Mouse (Mus musculus): ENCODE measurements at regions not wholly inside any gene's neighbourhood (a gene's known extent, or its start where the extent isn't known, plus 50 kb on each side); places are given as distances from the start of the nearest gene placed in this dataset.

- DNase-seq (ENCODE audit: low read depth, low spot score) (no peak), ATAC-seq (no peak)
- POLR2A ChIA-PET, result no interaction called here
- TF ChIP-seq CTCF (IDR thresholded peaks at IDR 0.05), result no peak
- in situ Hi-C loops (cut with MboI; ENCODE audit: low pct_unique_long_range_greater_than_20kb), result no loop called here
- CTCF ChIA-PET, result no interaction called here
- no peaks in the 10 kb centered on the region for H3K27me3 ChIP-seq
These were observed 84.8 kb upstream of the Glrp1 start for GRCm38 (mm10) chr1:88594484-88595254.

GRCm38 (mm10) chr1:88592036-88592435 is 82.2 kb upstream of the Glrp1 start:
- TF ChIP-seq CTCF (IDR thresholded peaks at IDR 0.05), result no peak
- ChIA-PET POLR2A (no interaction called here), CTCF (no interaction called here)
- ATAC-seq (no peak), DNase-seq (ENCODE audit: low read depth, low spot score) (no peak)
- no peaks in the 10 kb centered on the region for H3K27me3 ChIP-seq
- in situ Hi-C loops (cut with MboI; ENCODE audit: low pct_unique_long_range_greater_than_20kb), result no loop called here

DNA sequence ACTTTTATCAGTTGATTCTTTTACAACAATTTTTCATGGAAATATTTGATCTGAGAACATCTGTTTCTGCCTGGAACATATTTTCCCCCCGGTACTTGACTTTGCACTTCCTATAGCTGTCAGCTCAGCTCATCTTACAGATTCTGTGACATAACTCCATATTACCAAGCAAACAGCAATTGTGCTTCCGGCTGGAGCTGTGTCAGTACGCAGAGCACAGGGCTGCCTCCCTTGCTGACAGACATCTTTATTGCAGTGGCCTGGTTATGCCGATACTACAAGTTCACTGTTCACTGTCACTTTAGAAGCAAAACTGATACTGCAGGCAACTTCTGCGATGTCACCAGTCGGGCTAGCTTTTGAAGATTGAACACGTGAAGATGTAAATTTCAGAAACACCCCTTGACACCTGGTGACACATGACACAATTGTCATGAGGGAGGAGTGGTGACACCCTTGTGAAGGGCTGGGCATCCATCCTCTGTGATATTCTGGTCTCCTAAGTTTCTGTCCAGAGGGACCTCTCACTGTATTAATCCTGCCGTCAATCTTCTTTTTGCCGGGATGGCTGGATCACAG is 81.0 kb upstream of the Glrp1 start:
- CTCF ChIA-PET, result interaction anchor here (0.9 kb wide), 1 partner anchor 13 kb away, joined by 3 read pairs; no protein-coding TSS in a partner anchor
- in situ Hi-C loops (cut with MboI; ENCODE audit: low pct_unique_long_range_greater_than_20kb), result no loop called here
- POLR2A ChIA-PET, result no interaction called here
- no peaks in the 10 kb centered on the region for H3K27me3 ChIP-seq
- ATAC-seq (no peak), DNase-seq (ENCODE audit: low read depth, low spot score) (no peak)
- TF ChIP-seq CTCF (IDR thresholded peaks at IDR 0.05), result no peak

DNA sequence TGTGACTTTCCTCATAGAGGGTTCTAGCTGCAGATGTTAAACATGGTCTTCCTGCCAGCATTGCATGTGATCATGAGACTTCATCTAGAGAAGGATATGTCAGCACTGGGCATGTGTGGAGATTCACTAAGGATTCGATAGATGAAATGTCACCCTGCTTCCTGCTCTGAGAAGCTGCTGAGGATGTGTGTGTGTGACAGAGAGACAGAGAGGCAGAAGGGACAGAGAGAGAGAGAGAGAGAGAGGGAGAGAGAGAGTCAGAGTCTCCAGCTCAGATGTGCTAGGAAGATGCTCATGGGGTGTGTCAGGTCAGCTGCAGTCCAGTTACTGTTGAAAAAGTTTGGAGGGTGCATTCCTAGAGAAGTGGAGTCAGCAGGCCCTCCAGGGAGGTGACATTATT is 78.9 kb upstream of the Glrp1 start:
- DNase-seq (ENCODE audit: low read depth, low spot score), result no peak
- no peak for TF ChIP-seq CTCF (IDR thresholded peaks at IDR 0.05)
- CTCF ChIA-PET, result no interaction called here
- H3K27me3 ChIP-seq, result no peaks in the 10 kb centered on the region
- in situ Hi-C loops (cut with MboI; ENCODE audit: low pct_unique_long_range_greater_than_20kb), result no loop called here
- no peak for ATAC-seq
- POLR2A ChIA-PET, result interaction anchor here (0.7 kb wide), 1 partner anchor 118 kb away, joined by 4 read pairs; no protein-coding TSS in a partner anchor

DNA sequence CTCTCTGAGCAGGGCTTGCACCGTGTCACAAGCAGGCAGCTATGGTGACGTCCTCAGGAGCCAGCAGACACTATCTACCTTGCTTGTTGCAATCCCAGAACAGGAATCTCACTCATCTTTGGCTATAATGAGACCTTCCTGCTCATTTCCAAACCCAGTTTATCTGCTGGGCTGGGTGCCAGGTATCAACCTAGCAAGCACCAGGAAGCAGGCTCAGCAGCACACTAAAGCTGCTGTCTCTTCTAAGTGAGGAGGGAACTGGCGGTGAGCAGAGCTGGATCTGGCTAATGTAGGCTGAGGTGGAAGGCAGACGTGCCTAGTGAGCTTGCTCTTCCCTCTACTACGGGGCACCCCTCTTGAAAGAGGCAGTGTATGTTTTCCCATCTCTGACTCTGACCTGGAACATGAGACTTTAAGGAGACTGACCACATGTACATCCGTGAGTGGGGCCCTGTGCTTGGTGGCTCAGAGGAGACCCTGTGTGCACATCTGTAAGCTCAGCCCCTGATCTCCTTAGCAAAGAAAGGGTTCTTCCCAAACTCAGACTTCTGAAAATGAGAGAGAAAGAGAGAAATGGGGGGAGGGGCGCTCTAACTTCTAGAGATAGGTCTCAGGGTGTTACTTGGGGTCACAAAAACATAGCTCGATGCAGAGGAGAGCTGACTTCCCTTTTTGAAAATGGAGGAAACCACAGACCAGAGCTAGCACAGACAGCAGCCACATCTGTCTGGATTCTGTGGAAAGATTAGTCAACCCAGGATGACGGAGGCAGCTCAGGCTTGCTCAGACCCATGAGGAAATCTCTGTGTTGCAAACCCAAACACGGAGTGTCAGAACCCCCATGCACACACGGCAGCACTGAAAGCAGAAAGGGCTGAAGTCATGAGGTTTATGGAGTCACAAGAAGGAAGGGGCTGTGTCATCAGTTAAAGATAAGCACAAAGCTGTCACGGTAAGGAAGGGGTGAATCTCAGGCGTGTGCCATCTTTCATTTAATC is 77.3 kb upstream of the Glrp1 start:
- no peak for ATAC-seq
- TF ChIP-seq CTCF (IDR thresholded peaks at IDR 0.05), result no peak
- no peaks in the 10 kb centered on the region for H3K27me3 ChIP-seq
- DNase-seq (ENCODE audit: low read depth, low spot score), result no peak
- POLR2A ChIA-PET, result interaction anchor here (0.6 to 0.7 kb wide), 2 partner anchors 12 to 110 kb away, joined by 6 to 8 read pairs; no protein-coding TSS in a partner anchor
- CTCF ChIA-PET, result interaction anchor here (1.4 kb wide), 1 partner anchor 84 kb away, joined by 3 read pairs; no protein-coding TSS in a partner anchor
- in situ Hi-C loops (cut with MboI; ENCODE audit: low pct_unique_long_range_greater_than_20kb), result no loop called here

- no peaks in the 10 kb centered on the region for H3K27me3 ChIP-seq
- ChIA-PET CTCF (no interaction called here), POLR2A (interaction anchor here (0.7 kb wide), 1 partner anchor 111 kb away, joined by 6 read pairs; no protein-coding TSS in a partner anchor)
- no peak for ATAC-seq
- in situ Hi-C loops (cut with MboI; ENCODE audit: low pct_unique_long_range_greater_than_20kb), result no loop called here
- TF ChIP-seq CTCF (IDR thresholded peaks at IDR 0.05), result no peak
- no peak for DNase-seq (ENCODE audit: low read depth, low spot score)
These were observed 76.3 kb upstream of the Glrp1 start for GRCm38 (mm10) chr1:88586128-88586527.

DNA sequence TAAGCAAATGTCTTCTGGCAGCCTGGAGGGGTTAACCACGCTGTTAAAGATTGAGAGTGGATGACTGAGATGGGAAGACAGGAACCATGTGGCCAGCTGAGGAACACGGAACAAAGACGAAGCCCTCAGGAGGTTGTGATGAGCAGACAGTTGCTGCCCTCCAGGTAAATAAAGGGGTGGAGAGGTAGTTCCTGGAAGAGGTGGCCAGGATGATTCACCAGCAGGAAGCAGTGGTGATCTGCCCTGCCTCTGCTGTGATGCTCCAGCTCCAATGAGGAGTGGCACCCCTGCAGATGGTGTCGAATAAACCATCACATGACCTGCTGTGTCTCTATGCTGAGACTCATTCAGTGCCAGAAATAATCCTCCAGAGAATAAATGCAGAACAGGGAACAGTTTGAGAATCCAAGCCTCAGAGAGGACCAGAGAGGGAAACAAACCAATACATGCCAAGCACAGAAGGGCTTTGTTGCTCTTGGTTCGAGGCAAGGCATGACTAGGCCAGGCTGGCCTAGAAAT is 74.7 kb upstream of the Glrp1 start:
- in situ Hi-C loops (cut with MboI; ENCODE audit: low pct_unique_long_range_greater_than_20kb), result no loop called here
- no peak for DNase-seq (ENCODE audit: low read depth, low spot score)
- no peak for ATAC-seq
- H3K27me3 ChIP-seq, result no peaks in the 10 kb centered on the region
- TF ChIP-seq CTCF (IDR thresholded peaks at IDR 0.05), result no peak
- ChIA-PET CTCF (no interaction called here), POLR2A (no interaction called here)

GRCm38 (mm10) chr1:88578231-88578620 is 68.4 kb upstream of the Glrp1 start:
- no peak for DNase-seq (ENCODE audit: low read depth, low spot score)
- no peak for TF ChIP-seq CTCF (IDR thresholded peaks at IDR 0.05)
- CTCF ChIA-PET, result no interaction called here
- ATAC-seq, result no peak
- POLR2A ChIA-PET, result no interaction called here
- in situ Hi-C loops (cut with MboI; ENCODE audit: low pct_unique_long_range_greater_than_20kb), result no loop called here
- no peaks in the 10 kb centered on the region for H3K27me3 ChIP-seq

- in situ Hi-C loops (cut with MboI; ENCODE audit: low pct_unique_long_range_greater_than_20kb), result no loop called here
- DNase-seq (ENCODE audit: low read depth, low spot score) (no peak), ATAC-seq (no peak)
- ChIA-PET CTCF (interaction anchor here (0.8 kb wide), 1 partner anchor 50 kb away, joined by 3 read pairs; no protein-coding TSS in a partner anchor), POLR2A (interaction anchor here (0.9 kb wide), 1 partner anchor 70 kb away, joined by 3 read pairs; no protein-coding TSS in a partner anchor)
- no peaks in the 10 kb centered on the region for H3K27me3 ChIP-seq
- no peak for TF ChIP-seq CTCF (IDR thresholded peaks at IDR 0.05)
These were observed 67.8 kb upstream of the Glrp1 start for GRCm38 (mm10) chr1:88577498-88578230.

Data from Patski (cell line).